Mouse (Mus musculus) naive thymus-derived CD4-positive, alpha-beta T cell, adult 2 months (primary cell): ENCODE data around the gene Flvcr1.

ENCODE experiments used
- DNase-seq: peaks from one replicate; pipeline ENCODE4 v3.0.0-alpha.2; 2011; ENCODE audit warnings: low read depth

Gene Flvcr1

GRCm38 (mm10) chr1:191026021-191026713, at the start of gene Flvcr1:
Gene Flvcr1 (minus strand): TSS chr1:191026158.
- peak; percentile 99 for DNase-seq

- peak; percentile 36 for DNase-seq
Measured at GRCm38 (mm10) chr1:191075199-191075883, 49.4 kb upstream of the Flvcr1 start.

- DNase-seq = no peak
Measured at GRCm38 (mm10) chr1:191073486-191073885, 47.5 kb upstream of the Flvcr1 start.

GRCm38 (mm10) chr1:191073001-191073400, 47.0 kb upstream of the Flvcr1 start:
- no peak for DNase-seq

DNA sequence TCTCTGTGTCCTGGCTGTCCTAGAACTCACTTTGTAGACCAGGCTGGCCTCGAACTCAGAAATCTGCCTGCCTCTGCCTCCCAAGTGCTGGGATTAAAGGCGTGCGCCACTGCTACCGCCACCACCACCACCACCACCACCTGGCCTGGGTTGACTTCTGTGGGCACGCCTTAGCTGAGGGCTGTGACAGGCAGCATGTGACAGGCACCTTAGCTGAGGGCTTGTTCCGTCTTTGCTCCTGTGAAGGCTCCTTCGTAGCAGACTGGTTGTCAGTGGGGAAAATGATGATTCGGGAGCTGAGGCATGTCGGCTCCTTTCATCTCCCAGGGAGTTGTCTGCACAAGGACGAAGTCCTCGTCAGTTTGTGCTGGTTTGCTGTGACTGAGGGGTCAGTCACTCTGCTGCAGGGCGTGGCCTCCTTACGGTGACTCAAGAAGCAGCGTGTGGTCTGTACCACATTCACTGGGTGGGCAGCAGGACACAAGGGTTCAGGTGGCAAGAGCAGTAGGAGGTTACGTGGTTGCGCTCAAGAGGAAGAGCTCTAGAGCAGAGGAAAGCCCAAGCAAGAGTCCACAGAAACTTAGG, 46.5 kb upstream of the Flvcr1 start:
- DNase-seq = no peak

DNA sequence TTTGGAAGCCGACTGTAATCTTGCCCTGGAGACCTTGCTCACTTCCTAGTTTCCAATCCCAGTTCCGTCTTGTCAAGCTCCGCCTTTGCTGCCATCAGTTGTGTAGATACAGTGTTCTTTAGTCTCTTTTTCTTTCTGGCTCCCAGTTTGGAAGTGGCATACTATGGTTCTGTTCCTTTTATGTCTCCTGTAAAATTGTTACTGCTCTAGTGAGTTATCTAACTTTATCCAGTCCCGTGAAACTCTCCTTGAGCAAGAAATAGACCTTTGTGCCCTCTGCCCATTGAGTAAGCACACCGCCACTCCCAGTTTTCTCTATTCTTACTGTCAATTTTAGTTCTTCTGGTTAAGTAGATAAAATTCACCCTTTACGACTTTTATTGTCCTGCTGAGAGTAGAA, 45.7 kb upstream of the Flvcr1 start:
- DNase-seq = no peak

- DNase-seq = no peak
Measured at GRCm38 (mm10) chr1:191070259-191070658, 44.3 kb upstream of the Flvcr1 start.

GRCm38 (mm10) chr1:191068377-191068776, 42.4 kb upstream of the Flvcr1 start:
- no peak for DNase-seq

DNA sequence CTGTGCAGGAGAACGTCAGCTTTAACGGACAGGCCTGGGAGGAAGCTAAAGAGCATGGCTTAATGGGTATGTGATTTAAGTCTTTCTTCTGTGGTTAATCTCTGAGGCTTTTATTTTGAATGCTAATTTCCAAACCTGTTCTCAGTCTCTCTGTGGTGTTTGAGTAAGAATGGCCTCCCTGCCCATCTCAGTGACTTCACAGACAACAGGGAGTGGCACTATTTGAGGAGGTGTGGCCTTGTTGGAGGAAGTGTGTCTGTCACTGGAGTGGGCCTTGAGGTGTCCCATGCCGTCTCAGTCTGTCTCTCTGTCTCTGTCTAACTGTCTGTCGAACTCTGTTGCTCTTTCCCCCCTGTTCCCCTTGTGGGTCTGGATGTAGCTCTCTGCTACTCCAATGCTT, 39.2 kb upstream of the Flvcr1 start:
- DNase-seq = no peak

- no peak for DNase-seq
Measured at GRCm38 (mm10) chr1:191064535-191064934, 38.6 kb upstream of the Flvcr1 start.

DNA sequence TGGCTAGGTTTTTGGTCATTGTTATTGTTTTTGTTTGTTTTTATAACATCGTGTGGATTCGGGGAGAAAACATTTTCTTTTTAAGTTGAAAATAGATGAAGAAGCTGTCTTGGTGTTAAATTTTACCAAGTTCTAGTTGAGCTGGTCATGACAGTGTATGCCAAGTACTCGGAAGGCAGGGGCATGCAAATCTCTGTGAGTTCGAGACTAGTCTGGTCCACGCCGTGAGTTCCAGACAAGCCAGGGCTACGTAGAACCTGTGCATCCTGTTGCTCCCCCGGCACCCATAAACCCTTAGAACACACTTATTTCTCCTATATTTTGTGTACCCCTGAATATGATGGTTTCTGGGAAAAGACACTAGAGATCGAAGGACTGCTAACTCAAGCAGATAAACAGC, 37.7 kb upstream of the Flvcr1 start:
- DNase-seq = no peak

- DNase-seq = peak; percentile 93
Measured at GRCm38 (mm10) chr1:191062781-191063485, 37.0 kb upstream of the Flvcr1 start, which contains the start of the genes Tatdn3 and Nsl1. Gene Tatdn3 (minus strand): TSS chr1:191062932. Gene Nsl1 (plus strand): TSS chr1:191063012.

DNA sequence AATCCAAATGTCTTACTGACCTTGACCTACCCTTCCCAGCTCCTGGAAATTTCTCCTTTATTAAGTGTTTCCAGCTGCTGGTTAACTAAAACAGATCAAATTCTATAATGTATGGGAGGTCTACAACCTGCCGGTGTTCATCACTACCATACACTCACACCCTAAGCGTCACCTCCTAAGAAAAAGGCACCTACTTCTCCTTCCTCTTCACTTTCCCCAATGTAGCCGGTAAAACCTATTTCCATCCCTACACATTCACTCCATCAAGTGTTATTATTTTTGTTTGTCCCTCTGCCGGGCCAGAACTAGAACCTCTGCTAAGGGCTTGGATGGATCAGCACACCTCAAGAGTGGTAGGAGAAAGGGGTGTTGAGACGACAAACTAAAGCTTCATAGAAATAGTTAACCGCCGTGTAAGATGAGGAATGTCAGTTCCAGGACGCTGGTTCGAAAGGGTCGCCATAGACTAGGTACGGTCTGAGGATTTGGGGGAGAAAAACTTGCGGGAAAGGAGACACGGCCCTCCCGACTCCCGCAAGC, 36.4 kb upstream of the Flvcr1 start:
- DNase-seq = no peak

GRCm38 (mm10) chr1:191057461-191057860, 31.5 kb upstream of the Flvcr1 start:
- DNase-seq = no peak

GRCm38 (mm10) chr1:191055533-191055873, 29.5 kb upstream of the Flvcr1 start:
- no peak for DNase-seq

DNA sequence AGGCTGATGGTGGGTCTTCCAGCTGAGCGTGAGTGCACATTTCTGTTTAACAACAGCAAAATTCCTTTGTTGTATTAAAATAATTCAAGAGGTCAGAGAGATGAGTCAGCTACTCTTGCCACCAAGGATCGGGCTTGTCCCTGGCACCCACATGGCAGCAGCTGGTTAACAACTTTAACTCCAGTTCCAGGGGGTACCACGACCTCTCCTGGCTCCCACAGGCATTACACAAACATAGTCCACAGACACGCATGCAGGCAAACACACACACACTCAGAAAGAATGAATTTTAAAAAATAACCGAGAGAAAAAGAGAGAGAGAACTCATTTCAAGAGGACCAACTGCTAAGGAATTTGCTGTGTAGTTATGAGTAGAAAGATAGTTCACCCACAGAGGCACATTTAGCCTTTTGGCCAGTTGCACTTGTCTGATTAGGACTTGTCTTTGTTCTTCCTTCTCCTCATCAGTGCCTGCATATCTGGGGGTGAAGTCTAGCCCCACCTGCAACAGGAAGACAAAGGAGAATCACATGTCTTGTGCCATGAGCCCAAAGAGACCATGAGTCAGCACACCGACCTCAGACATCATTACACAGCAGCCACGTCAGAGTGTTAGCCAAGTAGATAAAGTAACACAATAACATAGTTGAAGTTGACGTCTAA, 29.0 kb upstream of the Flvcr1 start:
- DNase-seq = no peak

DNA sequence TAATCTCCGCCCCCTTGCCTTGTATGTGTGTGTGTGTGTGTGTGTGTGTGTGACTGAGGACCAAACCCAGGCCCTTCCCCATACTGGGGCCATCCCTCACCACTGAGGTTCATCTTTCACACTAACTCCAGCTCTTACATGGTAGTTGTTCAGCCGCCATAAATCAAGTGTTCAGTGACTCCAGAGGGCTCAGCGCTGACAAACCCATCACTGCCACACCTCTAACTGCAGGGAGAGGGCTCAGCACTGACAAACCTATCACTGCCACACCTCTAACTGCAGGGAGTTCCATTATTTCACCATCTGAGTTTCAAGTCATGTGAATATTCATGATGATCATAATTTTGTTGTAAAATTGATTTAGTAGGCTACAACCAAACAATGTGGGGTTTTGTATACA, 27.6 kb upstream of the Flvcr1 start:
- no peak for DNase-seq

DNA sequence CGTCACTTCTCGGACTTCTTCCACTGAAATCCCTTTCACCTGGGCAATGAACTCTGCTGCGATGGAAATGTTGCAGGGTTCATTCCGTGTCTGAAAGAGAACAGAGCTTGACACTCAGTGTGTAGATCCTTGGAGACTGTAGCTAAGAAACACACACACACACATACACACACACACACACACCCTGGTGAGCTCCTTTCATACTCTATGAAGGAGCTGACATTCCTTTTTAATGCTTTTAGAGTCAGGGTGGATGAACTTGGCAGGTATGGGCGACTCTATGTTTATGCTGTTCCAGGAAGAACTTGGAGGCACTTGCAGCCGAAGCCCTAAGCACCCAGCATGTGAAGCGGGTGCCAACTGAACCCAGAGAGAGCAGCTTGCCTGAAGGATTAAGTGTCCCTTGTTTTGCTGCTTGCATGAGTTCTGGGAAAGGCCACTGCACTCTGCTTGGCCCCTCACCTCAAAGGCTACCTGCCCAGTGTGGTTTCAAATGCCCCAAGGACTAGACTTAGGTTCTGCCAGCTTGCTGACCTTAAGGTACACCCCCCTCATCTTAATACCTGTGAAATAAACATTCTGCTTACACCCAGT, 20.4 kb upstream of the Flvcr1 start:
- no peak for DNase-seq

GRCm38 (mm10) chr1:191045264-191045663, 19.3 kb upstream of the Flvcr1 start:
- DNase-seq = no peak

DNA sequence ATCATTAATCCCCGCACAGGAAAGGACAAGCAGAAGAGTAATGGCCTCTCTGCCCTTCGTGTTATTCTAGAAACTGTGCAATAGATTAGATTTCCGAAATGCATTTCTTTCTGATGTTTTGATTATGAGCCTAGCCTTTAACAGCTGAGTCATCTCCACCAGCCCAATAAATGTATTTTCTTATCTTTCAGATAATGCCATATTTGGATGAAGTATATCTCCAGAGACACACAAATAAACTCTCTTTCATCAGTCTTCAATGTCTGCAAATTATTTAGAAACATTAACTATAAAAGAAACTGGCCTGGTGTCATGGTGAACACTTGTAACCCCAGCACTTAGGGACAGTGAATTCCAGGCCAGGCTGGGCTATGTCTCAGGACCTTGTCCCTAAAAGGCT, 16.7 kb upstream of the Flvcr1 start:
- DNase-seq = no peak

DNA sequence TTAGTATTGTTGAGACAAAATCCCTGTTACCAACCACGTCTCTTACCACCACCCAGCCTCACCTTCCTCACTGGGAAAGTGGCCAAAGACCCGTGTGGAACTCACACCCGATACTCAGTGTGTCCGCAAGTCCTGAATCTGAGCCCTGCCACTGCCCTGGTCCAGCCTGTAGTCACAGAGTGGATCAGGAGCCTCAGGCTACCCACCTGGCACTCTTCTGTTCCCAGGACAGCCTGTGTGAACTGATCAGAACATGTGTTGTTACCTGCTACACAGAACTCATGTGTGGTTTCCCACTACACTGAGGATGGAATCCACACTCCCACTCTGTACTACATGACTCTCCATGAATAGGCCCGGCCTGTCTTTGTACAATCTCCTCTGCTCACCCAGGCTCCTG, 16.1 kb upstream of the Flvcr1 start:
- DNase-seq = no peak

DNA sequence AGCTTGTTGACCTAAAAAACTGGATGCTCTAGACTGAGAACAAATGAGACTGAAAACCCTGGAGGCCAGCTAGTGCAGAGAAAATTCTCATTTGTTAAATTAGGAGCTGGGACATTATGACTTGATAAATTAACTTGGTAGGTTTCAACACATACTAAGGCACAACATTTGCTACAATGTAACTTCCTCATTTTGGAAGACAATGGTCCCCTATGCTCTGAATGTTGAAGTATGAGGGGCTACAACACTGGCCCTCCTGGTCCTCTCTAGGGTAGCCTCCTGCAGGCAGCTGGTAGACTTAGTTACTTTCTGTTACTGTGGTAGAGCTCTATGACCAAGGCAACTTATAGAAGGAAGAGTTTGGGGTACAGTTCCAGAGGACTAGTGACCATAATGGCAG, 15.4 kb upstream of the Flvcr1 start:
- no peak for DNase-seq
